Mouse (Mus musculus): ENCODE data around the gene Ccdc117. TPM values are rescaled to one million over a fixed set of nuclear protein-coding genes. Genes with fewer than 3 reads are reported as not detected.
"Not testable (repeated sequence)": the region's sequence is repeated elsewhere in the genome, so short reads cannot be mapped to it uniquely, and the experiment has no call there.

Gene Ccdc117
- polyA plus RNA-seq, 1 experiment, result 5.8 TPM

GRCm38 (mm10) chr11:5530717-5531116 is 11.3 kb downstream of the Ccdc117 start:
- no peak for DNase-seq (ENCODE audit: low read depth)

- no peak for DNase-seq (ENCODE audit: low read depth)
Observed at GRCm38 (mm10) chr11:5530172-5530571, 11.8 kb downstream of the Ccdc117 start.

GRCm38 (mm10) chr11:5528841-5529240 is 13.1 kb downstream of the Ccdc117 start:
- DNase-seq (ENCODE audit: low read depth), result no peak

- no peak for DNase-seq (ENCODE audit: low read depth)
Observed at GRCm38 (mm10) chr11:5527865-5528523, 14.0 kb downstream of the Ccdc117 start.

DNA sequence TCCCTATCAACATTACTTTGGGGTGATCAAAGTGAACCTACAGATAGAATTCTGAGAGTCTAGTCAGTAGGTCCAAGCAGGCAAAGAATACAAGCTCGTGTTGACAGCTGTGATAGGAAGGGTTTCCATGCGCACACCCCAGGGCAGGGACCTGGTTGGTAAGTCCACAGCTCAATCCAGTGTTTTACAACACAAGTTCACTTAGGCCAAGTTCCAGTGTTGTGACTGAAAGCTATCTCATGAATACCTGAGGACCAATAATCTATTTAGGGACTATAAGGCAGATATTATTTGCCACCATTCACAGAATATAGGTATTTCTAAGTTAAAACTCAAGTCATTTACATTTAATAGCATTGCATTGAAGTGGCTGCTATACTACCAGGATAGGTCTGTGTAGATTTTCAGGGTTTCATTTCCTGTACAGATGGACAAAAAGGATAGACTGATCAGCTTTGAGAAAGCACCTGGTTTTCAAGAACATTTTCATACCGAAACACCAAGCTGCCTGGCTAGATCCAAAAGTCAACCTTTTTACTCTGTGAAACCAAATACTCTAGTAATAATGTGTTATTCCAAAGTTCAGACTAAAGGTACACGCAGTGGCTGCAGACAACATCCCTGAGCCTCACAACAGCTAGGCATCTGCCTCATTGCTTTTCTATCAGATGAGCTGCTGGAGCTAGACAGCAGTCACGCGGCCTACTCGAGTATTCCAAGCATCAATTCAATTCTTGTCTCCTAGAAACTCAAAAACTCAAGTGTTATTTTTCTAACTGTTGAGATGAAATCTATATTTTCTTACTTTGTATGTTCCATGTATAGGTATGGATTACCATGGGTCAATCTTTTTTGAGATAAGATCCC is 15.2 kb downstream of the Ccdc117 start:
- no peak for DNase-seq (ENCODE audit: low read depth)

GRCm38 (mm10) chr11:5525418-5525817 is 16.6 kb downstream of the Ccdc117 start:
- no peak for DNase-seq (ENCODE audit: low read depth)

- no peak for DNase-seq (ENCODE audit: low read depth)
Observed at GRCm38 (mm10) chr11:5522798-5523415, 19.1 kb downstream of the Ccdc117 start.

DNA sequence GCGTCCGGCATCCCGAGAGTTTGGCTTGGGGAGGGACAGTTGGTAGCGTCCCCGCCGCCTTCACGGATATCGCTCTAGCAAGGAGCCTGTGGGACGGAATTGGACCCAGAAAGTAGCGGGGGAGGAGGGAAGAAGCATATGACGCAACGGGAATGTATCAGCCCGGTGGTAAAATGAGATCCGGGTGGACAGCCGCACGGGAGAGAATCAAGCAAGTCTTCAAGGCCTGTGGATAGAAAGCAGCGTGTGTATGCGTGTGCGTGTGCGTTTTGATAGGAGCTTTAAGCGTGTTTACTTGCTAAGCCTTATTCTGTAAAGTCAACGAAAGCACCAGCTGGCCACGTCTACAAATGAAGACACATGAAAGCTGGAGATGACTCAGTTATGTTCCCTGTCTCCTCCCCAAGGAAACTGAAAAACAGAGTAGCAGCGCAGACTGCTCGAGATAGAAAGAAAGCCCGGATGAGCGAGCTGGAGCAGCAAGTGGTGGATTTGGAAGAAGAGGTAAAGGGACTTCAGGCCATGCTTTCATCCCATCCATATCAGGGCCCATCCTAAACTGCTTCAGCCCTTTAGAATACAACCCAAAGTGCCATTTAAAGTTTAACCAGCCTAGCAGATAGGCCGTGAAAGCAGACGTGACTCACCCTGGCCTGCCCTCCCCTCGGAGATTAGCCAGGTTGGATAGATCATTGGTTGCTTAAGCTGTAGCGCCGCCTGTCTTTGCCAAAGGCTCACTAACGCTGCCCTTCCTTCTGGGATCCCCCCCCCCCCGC is 20.3 kb downstream of the Ccdc117 start:
- DNase-seq (ENCODE audit: low read depth), result no peak

DNA sequence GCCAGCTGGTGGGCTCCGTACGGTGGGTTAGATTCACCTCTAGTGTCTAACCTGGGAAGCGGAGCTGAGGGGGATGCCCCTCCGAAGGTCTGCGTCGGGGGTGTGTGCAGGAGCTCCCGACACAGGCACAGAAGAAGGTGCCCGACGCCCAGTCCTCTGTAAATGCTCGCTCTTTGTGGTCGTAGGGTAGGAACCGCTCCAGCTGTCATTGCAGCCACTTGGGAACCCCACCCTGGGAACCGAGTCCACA is 20.8 kb downstream of the Ccdc117 start:
- DNase-seq (ENCODE audit: low read depth), result no peak

GRCm38 (mm10) chr11:5520412-5521265 is 21.3 kb downstream of the Ccdc117 start, which contains the start of gene Xbp1:
TSS of gene Xbp1 (plus strand) at chr11:5520659.
- DNase-seq (ENCODE audit: low read depth), result no peak

DNA sequence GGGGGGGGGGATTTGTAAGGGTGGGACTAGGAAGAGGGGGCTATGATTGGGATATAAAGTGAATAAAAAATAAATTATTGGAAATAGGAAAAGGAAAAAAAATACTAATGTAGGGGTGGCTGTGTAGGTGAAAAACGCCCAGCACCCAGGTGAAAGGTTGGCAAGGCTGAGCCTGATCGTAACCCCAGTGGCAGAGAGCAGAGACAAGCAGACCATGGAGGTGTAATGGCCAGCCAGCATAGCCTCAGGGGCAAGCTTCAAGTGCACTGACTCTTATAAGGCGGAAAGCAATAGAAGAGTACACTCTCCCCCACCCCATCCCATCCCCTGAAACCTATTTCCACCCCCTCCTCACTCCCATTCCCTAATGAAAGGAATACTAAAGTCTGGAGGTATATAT is 22.3 kb downstream of the Ccdc117 start:
- no peak for DNase-seq (ENCODE audit: low read depth)

- no peak for DNase-seq (ENCODE audit: low read depth)
Observed at GRCm38 (mm10) chr11:5517346-5517745, 24.6 kb downstream of the Ccdc117 start.

- no peak for DNase-seq (ENCODE audit: low read depth)
Observed at GRCm38 (mm10) chr11:5516617-5517016, 25.4 kb downstream of the Ccdc117 start.

DNA sequence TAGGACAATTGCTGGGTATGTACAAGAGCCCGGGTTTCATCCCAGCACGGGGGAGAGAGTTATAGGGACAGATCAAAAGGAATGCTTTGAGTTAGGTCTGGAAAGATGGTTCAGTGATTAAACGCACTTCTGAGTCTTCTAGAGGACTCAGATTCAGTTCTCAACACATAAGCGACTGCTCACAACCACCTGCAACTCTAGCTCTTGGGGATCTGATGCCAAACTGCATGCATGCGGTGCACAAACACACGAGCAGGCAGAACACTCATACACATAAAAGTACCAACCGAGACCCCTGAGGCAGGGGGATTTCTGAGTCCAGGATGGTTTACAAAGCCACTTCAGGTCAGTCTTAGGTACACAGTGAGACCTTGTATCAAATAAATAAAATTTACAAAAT is 25.8 kb downstream of the Ccdc117 start:
- DNase-seq (ENCODE audit: low read depth), result no peak

DNA sequence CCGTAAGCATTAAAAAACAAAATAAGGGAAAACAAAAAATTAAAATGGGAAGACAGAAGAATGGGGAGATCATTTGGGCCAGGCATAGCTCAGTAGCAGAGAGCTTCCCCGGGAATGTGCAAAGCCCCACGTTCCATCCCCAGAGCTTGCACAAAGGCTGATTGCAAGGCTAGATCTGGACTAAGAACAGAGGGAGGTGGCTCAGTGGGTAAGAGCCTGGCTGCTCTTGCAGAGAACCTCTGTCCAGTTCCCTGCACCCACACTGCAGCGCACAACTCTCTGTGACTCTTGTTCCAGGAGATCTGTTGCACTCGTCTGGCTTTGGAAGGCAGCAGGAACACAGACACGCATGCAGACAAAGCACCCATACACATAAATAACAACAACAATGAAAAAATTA is 26.3 kb downstream of the Ccdc117 start:
- no peak for DNase-seq (ENCODE audit: low read depth)

- DNase-seq (ENCODE audit: low read depth), result no peak
Observed at GRCm38 (mm10) chr11:5515196-5515595, 26.8 kb downstream of the Ccdc117 start.

DNA sequence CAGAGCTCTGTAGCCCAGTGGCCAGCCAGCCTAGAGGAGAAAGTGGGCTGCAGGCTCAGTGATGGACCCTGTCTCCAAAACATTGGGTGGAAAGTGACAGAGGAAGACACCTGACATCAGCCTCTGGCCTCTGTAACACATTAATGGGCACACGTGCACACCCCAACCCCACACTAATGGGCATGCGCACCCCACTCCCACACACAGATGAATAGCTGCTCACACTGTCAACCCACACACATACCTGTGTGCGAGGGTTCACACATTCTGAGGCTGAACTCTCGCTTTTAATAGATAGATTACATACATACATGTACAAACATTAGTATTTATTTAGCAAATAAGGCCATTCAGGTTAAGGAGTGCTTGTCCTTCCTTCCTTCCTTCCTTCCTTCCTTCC is 27.9 kb downstream of the Ccdc117 start:
- no peak for DNase-seq (ENCODE audit: low read depth)

GRCm38 (mm10) chr11:5512961-5513360 is 29.0 kb downstream of the Ccdc117 start:
- DNase-seq (ENCODE audit: low read depth), result no peak

DNA sequence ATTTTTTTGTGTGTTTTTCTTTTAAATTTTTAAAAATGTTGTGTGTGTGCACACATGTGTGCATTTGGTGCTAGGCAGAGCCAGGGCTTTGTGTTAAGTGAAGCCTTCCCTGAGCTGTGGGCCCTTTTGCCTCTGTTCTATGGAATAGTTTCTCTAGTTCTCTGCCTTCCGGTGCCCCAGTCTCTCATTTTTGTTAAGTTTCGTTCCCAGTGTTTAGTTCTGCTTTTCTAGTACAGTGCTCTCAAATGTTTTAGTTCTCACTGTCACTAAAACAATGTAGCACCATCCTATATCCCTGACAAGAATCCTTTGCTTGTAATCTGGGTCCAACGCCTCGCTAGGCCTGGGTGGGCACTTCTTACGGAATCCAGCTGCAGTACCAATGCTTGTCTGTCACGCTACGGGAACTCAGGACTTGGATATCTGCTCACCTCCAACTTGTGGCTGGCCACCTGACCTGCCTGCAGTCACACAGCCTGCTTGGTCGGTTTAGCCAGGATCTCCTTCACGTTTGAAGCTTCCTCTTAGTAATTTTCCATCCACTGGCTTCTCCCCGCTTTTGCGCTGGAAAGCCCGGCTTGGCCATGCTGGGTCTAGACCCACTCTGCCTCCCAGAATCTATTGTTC is 29.8 kb downstream of the Ccdc117 start:
- DNase-seq (ENCODE audit: low read depth), result no peak

DNA sequence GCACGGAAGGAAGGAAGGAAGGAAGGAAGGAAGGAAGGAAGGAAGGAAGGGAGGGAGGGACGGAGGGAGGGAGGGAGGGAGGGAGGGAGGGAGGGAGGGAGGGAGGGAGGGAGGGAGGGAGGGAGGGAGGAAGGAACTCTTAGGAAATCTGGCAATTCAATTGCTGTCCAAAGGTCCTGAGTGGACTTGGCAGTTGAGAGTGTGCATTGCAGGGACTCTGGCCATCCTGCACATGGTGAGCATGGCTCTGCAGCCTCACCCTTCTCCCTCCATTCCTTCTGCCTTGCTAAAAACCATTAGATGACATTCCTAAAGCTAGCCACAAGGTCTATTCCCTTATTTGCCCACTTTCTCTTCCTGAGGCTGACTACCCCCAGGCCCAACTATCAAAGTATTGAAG is 31.3 kb downstream of the Ccdc117 start:
- DNase-seq (ENCODE audit: low read depth), result not testable (repeated sequence)

GRCm38 (mm10) chr11:5510099-5510391 is 31.9 kb downstream of the Ccdc117 start:
- no peak for DNase-seq (ENCODE audit: low read depth)
